Mouse (Mus musculus) neutrophil, adult 5-6 weeks (primary cell): ENCODE results near the gene St3gal2. TPM values are rescaled to one million over a fixed set of nuclear protein-coding genes. Genes with fewer than 3 reads are reported as not detected.
"Not testable (repeated sequence)": the region's sequence is repeated elsewhere in the genome, so short reads cannot be mapped to it uniquely, and the experiment has no call there.

Experiments
- ATAC-seq: fragments of 151-379, 151-347 bp; 2 replicates; pipeline ENCODE4 v1.8.0; 2017; ENCODE audit warnings: mild to moderate bottlenecking, moderate TSS enrichment; ENCODE audit not compliant: insufficient number of reproducible peaks, poor library complexity, low FRiP score, severe bottlenecking; ENCODE audit errors: extremely low read depth
- total RNA-seq: library from RNA; stranded (forward); fragments of 200-1000 nt; gene quantifications from 2 replicates; pipeline ENCODE4 v1.2.3, GENCODE M21; 2017

The St3gal2 gene
- total RNA-seq, 1 experiment from 2014 or later = 6.3 TPM

DNA sequence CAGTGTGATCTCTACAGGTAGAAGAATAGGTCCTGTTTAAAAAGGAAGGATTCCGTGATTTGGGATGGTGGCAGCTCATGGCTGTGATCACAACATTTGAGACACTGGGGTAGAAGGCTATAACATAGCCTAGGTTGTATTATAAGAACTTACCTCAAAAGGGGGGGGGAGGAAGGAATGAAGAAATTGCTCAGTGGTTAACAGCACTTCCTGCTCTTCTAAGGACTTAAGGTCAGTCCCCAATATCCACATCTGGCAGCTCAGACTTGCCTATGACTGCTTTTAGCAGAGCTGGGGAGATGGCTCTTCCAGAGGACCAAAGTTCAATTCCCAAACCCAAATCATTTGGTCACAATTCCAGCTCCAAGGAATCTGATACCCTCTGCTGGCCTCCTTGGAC lies 13.0 kb upstream of the St3gal2 start:
- no peak for ATAC-seq

DNA sequence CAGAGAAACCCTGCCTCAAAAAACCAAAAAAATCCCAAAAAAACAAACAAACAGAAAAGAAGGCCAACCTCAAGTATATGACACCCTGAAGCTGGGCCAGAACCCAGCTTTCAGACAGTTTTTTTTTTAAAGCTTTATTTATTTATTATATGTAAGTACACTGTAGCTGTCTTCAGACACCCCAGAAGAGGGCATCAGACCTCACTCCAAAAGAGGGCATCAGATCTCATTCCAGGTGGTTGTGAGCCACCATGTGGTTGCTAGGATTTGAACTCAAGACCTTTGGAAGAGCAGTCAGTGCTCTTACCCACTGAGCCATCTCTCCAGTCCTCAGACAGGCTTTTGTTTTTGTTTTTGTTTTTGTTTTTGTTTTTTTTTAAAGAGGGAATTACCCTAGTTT lies 9.9 kb upstream of the St3gal2 start:
- ATAC-seq = not testable (repeated sequence)

DNA sequence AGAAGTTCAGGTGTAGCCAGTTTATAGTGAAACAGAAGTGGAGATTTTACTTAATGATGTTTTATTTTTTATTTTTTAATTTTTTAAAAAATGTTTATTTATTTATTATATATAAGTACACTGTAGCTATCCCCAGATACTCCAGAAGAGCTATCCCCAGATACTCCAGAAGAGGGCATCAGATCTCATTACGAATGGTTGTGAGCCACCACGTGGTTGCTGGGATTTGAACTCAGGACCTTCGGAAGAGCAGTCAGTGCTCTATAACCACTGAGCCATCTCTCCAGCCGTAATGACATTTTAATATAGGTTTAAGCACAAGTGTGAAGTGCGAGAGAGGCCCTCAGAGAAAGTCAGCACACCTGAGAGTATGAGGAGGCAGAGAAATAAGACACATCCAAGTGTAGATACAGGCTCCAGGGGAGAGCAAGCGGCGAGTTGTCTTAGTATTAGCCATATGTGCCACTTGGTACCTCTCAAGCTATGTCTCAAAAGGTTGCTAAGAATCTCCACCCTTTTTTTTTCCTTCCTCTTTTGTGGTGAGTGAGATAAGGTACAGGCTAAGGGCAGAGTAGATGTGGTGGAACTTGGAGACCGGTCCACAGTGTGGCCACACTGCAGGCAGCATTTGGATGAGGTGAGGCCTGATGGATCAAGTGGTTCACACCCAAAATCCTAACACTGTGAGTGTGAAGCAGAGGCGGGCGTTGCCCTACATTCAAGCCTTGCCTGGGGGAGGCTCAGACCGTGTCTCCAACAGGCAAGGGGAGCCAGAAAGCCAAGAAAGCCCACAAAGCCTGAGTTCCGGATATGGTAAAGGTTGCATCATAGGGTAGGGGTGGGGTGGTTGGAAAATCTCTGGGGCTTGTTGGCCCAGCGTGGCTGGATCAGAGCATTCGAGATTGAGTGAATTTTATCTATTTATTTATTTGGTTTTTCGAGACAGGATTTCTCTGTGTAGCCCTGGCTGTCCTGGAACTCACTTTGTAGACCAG lies 7.8 kb upstream of the St3gal2 start:
- ATAC-seq = peak; percentile 86

DNA sequence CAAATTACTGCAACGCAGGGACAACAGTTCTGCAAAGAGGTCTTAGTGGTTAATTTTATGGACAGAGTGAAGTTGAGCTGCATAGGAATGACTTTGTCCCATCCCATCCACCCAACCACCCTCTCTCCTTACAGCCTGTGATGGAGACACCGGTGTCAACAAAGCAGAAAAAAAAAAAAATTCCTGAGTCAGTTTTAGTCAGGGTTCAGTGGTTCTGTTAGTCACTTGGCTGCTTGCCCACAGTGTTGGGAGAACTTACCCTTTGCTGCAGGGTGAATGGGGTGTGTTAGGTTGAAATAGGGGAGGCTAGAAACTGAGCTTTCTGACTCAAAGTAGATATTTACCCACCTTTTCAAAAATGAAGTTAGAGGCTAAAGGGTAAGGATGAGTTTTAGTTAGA lies 2.3 kb upstream of the St3gal2 start:
- ATAC-seq = no peak

DNA sequence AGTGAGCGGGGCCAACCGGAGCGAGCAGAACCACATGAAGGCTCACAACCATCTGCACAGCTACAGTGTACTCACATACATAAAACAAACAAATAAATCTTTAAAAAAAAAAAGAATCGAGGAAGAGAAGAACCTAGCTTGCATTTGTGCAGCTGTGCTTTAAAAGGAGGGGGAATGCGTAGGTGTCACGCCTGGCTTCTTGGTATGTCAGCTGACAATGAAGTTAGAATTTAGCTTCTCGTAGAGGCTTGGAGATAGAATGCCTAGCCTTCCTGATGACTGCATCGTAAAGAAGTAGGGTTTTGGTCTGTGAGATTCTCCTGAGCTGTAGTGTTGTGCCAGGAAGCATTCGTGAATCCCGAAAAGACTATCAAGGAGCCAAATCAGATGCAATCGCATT lies 1.7 kb upstream of the St3gal2 start:
- no peak for ATAC-seq

DNA sequence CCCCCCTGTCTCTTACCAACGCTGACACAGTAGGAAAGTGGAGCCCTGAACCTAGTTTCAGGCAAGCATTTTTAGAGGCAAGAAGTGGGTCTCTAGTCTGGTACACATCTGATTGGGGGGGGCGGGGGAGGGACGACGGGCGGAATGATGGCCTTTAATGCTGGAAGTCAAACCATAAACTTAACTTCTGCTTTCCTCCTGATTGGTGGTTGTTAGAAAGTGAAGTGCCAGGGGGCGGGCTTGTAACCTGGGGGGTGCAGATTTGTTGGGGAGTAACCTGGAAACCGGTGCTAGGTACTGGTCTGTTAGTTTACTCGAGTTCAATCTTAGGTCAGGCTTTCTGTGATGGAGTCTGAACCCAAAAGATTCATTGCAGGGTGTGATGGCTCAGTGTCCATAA lies 1.3 kb upstream of the St3gal2 start:
- ATAC-seq = no peak

DNA sequence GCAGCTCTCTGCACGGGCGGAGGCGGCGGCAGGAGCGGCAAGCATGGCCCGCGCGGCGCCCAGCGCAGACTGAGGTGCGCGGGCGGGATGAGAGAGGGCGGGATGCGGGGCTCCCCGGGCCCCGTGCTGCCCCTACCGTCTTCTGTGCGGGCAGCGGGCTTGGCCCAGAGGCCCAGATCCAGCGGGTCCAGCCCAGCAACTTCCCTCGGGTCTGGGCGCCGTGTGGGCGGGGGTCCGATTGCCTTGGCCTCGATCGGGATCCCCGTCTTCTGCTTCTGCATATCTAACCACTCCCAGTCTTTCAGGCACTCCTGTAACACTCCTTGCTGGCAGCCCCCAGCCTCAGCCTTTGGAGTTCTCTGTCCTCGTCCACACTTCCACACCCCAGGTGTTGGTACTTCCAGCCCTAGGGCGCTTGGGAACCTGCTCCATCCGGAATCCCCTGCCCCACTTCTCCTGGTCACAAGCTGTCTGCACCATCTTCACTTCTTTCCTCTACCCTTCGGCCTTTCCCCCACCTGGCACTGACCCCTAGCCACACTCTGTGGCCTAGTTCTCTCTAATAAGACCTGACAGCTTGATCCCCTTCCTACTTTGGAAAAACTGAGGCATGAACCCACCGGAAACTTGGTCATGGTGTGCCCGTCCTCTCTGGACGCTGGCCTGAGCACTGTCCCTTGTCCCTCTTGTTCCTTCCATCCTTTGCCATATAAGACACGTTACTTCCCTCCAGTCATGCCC lies 480 bp downstream of the St3gal2 start:
- no peak for ATAC-seq

DNA sequence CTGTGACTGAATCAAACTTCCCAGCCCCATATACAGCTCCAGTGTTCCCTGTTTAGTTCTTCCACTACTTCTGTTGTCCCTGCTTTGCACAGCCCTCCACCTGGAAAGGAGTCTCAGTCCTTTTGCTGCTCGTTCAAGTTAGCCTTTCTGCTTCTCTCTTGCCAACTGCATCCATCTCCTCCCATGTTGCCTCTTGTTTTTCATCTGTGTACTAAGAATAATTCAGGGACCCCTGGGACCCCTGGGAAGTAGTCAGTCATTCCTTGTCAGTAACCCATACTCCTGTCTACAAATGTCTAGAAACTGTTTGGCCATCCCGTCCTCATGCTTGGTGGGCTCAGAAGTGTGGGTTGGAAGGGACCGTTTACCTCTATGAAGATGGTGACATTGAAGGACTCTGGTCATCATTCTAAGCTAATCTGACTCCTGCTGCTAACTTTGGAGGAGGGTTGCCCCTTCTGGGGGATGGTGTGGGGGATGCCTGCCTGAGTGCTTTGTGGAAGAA lies 1.1 kb downstream of the St3gal2 start:
- ATAC-seq = no peak

DNA sequence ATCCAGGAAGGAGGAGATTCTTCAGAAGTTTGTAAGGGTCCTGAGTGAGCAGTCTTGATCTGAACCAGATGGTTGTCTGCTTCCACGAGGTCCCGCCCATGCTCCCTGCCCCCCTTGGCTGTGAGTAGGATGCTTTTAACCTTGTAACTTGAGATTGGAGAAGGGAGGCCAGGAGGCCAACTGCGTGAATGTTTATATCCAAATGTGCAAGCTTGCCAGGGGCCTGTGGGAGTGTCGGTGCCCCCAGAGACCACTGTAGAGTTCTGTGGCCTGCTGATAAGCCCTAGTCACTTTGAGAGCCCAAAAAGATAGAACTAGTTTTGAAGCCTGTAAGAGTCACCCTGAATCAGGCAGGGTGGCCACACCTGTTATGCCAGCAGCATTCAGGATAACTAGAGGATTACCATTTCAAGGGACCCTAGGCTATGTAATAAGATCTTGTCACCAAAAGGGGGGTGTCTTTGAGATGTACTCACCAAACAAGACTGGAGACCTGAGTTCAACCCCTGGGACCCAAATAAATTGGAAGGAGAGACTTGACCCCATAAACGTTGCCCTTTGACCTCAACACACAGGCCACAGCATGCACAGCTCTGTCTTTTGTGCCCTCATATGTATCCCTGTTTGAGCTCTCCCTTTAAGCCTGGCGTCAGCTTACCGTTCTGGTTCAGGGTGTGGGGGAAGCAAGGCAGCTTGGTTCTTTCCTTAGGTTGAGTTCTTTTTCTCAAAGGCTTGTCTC lies 1.9 kb downstream of the St3gal2 start:
- no peak for ATAC-seq

DNA sequence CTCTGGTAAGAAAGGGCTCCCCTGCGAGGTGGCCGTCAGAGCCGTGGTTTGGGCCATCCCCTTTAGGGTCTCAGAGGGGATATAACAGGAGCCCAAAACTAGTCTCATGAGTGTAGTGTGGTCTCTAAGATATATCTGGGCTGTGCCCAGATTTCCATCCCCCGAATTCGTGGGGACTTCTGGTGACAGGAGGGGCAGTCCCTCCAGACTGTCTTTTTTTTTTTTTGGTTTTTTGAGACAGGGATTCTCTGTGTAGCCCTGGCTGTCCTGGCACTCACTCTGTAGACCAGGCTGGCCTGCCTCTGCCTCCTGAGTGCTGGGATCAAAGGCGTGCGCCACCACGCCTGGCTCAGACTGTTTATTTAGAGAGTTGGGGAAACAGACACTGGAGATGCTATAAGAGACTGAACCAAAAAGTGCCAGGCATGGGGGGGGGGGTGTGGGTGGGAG lies 6.0 kb downstream of the St3gal2 start:
- ATAC-seq = no peak

DNA sequence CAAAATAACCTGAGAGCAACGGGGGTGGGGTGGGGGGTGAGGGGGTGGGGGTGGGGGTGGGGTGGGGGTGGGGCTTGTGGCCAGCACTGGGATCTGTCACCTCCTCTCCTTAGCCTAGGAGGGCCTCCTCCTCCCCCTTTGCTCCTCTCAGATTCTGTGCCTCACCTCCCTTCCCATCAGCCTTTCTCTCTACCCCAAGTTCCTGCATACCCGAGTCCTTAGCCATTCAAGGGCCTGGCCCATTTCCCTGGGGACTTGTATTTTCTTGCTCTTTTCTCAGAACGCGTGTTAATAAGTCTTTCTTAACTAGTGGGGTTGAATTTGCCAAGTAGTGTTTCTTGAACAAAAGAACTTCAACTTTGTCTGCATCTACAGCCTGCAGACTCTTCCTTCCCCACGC lies 7.0 kb downstream of the St3gal2 start:
- no peak for ATAC-seq

DNA sequence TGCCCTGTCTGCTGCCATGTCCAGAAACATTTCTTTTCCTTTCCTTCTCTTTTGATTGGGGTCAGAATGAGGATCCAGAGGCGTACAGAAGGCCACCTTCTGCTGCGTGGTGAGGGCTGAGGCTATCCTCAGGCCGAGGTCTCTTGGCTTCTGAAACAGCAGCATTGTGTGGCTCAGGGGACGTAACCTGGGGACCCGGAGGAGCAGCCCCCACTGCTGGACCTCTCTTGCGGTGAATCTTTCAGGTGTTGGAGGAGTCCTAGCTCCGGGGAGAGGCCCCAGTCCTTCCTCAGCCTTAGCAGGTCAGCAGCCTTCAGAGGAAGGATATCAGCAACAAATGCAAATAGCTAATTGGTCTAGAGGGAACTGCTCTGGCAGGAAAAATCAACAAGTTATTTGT lies 8.7 kb downstream of the St3gal2 start:
- ATAC-seq = no peak

DNA sequence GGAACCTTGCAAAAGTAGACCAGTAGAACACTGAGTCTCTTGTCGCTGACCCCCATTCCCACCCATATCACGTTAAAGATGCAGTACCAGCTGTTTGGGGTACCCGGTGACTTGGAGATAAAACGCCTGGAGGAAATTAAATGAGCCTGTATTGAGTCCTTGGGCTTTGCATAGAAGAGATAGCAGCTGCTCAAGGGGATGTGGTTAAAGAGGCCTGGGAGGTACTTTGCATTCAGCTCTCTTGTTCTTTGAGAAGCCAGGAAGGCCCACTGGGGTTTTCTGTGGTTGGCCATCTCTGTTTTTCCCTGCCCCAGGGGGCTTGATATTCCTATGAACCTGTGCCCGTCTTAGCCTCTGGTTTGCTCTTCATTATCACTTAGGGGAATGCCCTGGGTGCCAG lies 9.3 kb downstream of the St3gal2 start:
- ATAC-seq = no peak

DNA sequence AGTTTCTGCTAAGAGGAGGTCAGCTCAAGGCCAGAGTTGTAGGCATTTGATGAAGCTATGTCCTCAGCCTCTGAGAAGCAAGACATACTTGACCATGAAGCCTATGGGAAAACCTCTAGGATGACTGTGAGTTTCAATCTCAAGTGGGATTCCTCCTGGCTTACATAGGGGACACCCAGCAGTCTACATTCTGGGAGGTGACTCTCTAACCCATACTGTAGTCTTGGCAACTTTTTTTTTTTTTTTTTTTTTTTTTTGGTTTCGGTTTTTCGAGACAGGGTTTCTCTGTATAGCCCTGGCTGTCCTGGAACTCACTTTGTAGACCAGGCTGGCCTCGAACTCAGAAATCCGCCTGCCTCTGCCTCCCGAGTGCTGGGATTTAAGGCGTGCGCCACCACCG lies 9.9 kb downstream of the St3gal2 start:
- ATAC-seq = not testable (repeated sequence)

DNA sequence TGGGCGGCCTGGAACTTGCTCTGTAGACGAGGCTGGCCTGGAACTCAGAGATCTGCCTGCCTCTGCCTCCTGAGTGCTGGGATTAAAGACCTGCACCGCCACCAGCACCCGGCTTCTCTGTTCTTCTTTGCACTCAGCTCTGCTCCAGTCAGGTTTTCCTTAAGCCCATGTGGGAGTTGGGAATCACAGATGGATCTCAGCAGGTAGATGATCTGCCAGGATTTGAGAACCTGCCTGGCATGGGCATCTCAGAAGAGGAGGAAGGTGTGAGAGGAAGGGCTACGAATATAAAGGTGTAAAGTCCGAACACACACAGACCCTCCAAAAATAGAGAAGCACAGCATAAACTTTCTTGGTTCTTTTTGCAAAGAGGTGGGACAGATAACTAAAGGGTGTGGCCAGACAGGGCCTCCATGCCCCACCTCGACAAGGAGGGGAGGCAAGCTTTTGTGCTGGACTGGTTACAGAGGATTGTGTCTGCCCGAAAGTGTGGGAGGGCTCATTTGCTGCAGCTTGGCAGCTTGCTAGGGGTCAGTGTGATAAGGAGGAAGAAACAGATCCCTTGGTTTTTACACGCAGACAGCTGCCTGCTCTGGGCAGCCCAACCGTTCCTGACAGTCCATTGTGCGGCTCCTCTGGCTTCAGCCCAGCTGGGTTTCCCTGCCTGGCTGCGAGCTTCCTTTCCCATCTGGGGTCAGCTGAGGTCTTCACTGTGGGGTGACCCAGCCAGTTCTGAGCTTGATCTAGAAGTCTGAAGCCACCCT lies 11.6 kb downstream of the St3gal2 start:
- ATAC-seq = no peak

DNA sequence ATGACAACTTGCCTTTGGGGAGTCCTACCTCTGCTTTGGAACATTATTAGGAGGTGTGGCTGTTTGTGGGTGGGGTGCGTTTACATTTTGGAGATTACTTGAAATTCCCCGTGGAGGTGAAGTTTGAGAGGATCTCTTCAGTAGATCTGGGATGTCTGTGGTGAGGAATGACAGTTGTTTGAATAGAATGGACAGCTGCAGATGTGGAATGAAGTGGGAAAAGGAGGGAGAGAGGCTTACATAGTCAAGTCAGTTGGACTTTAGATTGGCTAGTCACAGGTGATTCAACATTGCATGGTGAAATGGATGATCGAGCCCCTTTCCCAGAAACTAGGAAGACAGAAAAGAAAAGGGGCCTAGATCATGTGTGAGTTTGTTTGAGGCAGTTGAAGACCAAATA lies 12.7 kb downstream of the St3gal2 start:
- no peak for ATAC-seq

DNA sequence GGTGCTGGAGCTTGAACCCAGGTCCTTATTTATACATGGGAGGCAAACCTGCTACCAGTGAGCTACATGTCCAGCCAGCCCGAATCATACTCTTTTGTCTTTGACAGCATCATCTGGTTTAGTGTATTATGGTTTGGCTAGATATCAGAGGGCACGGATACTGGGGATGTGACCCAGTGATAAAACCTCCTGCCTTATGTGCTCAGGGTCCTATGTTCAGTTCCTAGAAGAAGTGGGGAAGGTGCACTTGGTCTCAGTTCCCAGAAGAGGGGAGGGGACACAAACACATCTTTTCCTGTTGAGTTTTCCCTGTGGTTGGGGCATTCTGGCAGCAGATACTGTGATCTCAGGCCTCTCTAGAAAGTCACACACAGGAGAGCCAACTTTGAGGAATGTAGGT lies 13.6 kb downstream of the St3gal2 start:
- no peak for ATAC-seq

DNA sequence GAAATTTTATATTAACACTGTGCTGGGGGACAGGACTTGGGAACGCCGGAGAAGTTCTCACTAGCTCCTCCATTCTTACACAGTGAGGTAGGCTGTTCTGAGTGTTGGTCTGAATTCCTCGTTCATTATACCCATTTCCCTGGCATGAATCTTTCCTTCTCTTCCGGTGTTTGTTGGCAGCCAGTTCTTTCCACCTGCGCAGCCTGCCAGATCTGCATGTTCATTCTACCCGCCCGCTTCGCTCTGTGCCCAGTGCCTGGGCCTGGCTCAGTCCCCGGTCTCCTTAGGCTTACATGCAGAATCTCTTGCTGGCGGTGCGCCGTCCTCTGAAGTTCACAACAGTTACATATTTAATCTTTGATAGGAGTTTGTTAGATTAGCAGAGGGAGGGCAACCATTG lies 16.5 kb downstream of the St3gal2 start:
- no peak for ATAC-seq
